Mouse (Mus musculus) myocyte (in vitro differentiated cells): ENCODE measurements around the gene Rwdd2a. TPM values are rescaled to one million over a fixed set of nuclear protein-coding genes. Genes with fewer than 3 reads are reported as not detected.

Source experiments
- H3K27me3 ChIP-seq: one replicate; pipeline ENCODE4 v1.6.1; 2011; ENCODE audit not compliant: control insufficient read depth, insufficient read depth, insufficient read length
- H3K36me3 ChIP-seq: one replicate; pipeline ENCODE4 v1.6.1; 2011; ENCODE audit not compliant: control insufficient read depth, insufficient read depth
- H3K4me2 ChIP-seq: one replicate; pipeline ENCODE4 v1.6.1; 2011; ENCODE audit warnings: low read depth, control low read depth
- H3K4me3 ChIP-seq: one replicate; pipeline ENCODE4 v1.5.1; 2011; ENCODE audit warnings: mild to moderate bottlenecking, control low read depth, moderate library complexity
- H3K79me2 ChIP-seq: one replicate; pipeline ENCODE4 v1.6.1; 2011; ENCODE audit not compliant: control insufficient read depth, insufficient read depth
- H3ac ChIP-seq: one replicate; pipeline ENCODE4 v1.6.1; 2011; ENCODE audit not compliant: control insufficient read depth, insufficient read length
- E2F4 ChIP-seq: IDR thresholded peaks from one replicate; pipeline ENCODE4 v1.6.1; 2011; ENCODE audit warnings: mild to moderate bottlenecking, control low read depth, moderate library complexity; ENCODE audit not compliant: insufficient read depth
- MAX ChIP-seq: IDR thresholded peaks from one replicate; pipeline ENCODE4 v1.6.1; 2011; ENCODE audit warnings: low read depth, mild to moderate bottlenecking, control low read depth
- MYOD1 ChIP-seq, 3 experiments: IDR thresholded peaks; one replicate each; pipeline ENCODE4 v1.6.1; 2011; ENCODE audit warnings: control low read depth in 2 of 3, low read depth in 2 of 3, mild to moderate bottlenecking in 2 of 3, moderate library complexity in 1 of 3; ENCODE audit not compliant: insufficient read length in 2 of 3, control insufficient read depth in 1 of 3
- MYOG ChIP-seq, 3 experiments: IDR thresholded peaks; one replicate each; pipeline ENCODE4 v1.6.1; 2011; ENCODE audit warnings: control low read depth in 2 of 3, low read depth in 2 of 3, mild to moderate bottlenecking in 2 of 3; ENCODE audit not compliant: insufficient read length in 2 of 3, control insufficient read depth in 1 of 3, insufficient read depth in 1 of 3
- REST ChIP-seq: IDR thresholded peaks from one replicate; pipeline ENCODE4 v1.6.1; 2011; ENCODE audit warnings: mild to moderate bottlenecking, control low read depth, moderate library complexity; ENCODE audit not compliant: insufficient read depth, insufficient read length
- polyA plus RNA-seq: library from polyadenylated mRNA; unstranded; fragments of >200 nt; fragmentation: generic; extraction: Trizol; gene quantifications from one replicate; pipeline ENCODE4 v1.2.1, GENCODE M21; 2012; ENCODE audit warnings: missing spikeins

The Rwdd2a gene
- polyA plus RNA-seq, 1 experiment = 2.1 TPM

- no peaks in the 10 kb centered on the region for H3K79me2 ChIP-seq
- no peak overlapping the region for H3K4me2 ChIP-seq
- H3K27me3 ChIP-seq = no peaks in the 10 kb centered on the region
- TF ChIP-seq E2F4 (no peak), MYOG (IDR thresholded peaks at IDR 0.05; ENCODE audit: control insufficient read depth in 1 of 3, insufficient read depth in 1 of 3, insufficient read length in 2 of 3, low read depth in 2 of 3) (no peak)
- H3K36me3 ChIP-seq = no peaks in the 10 kb centered on the region
- H3ac ChIP-seq = no peak overlapping the region
- no peak overlapping the region for H3K4me3 ChIP-seq
Measured at GRCm38 (mm10) chr9:86619341-86620139, 47.7 kb downstream of the Rwdd2a start.

- TF ChIP-seq REST (no peak), MYOD1 (IDR thresholded peaks at IDR 0.05; ENCODE audit: control insufficient read depth in 1 of 3, insufficient read length in 2 of 3, low read depth in 2 of 3) (no peak)
- no peak overlapping the region for H3K4me2 ChIP-seq
- H3K36me3 ChIP-seq = no peaks in the 10 kb centered on the region
- H3K79me2 ChIP-seq = no peaks in the 10 kb centered on the region
- no peak overlapping the region for H3ac ChIP-seq
- no peaks in the 10 kb centered on the region for H3K27me3 ChIP-seq
- H3K4me3 ChIP-seq = no peak overlapping the region
Measured at GRCm38 (mm10) chr9:86622062-86622461, 50.3 kb downstream of the Rwdd2a start.

- H3K79me2 ChIP-seq = no peaks in the 10 kb centered on the region
- H3K4me2 ChIP-seq = peak overlapping the region; percentile 75
- no peaks in the 10 kb centered on the region for H3K36me3 ChIP-seq
- H3K27me3 ChIP-seq = no peaks in the 10 kb centered on the region
- no peak overlapping the region for H3ac ChIP-seq
- TF ChIP-seq MAX (no peak), MYOD1 (IDR thresholded peaks at IDR 0.05; ENCODE audit: control insufficient read depth in 1 of 3, insufficient read length in 2 of 3, low read depth in 2 of 3) (peak in 2 of 3 experiments; percentile 46 to 52)
- H3K4me3 ChIP-seq = no peak overlapping the region
Measured at GRCm38 (mm10) chr9:86624039-86624438, 52.2 kb downstream of the Rwdd2a start.

Other genes starting within 250 kb of the Rwdd2a start
- 4.4 TPM for gene Ube2cbp, start 107.0 kb upstream of the Rwdd2a start, polyA plus RNA-seq
- 3.1 TPM for gene Dop1a, start 104.8 kb upstream of the Rwdd2a start, polyA plus RNA-seq
- gene Pgm3, start 149 bp upstream of the Rwdd2a start, polyA plus RNA-seq = 8.5 TPM
- 33.6 TPM for gene Me1, start 124.0 kb downstream of the Rwdd2a start, polyA plus RNA-seq
- gene Prss35, start 171.7 kb downstream of the Rwdd2a start, polyA plus RNA-seq = 0.05 TPM